Mouse (Mus musculus): ENCODE measurements around the gene Serpina3j.

DNA sequence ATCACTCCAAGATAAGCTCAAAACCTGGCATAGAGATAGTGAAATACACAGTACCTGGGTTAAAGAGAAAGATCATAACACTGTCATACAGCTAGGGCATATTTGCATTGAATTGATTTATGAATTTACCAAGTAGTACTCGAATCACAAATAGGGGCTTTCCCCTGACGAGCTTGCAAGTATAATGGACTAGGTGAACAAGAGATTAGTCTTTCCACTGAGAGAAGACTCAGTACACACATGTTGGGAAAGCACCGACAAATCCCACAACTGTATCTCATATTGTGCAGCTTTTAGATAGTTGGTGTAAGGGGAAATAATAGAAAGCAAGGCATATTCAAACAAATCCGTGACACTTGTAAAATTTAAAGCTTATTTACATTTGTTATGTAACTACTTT lies 8.4 kb upstream of the Serpina3j start:
- TF ChIP-seq POLR2A (IDR thresholded peaks at IDR 0.05; ENCODE audit: low read depth, low read length) (no peak), CTCF (IDR thresholded peaks at IDR 0.05; ENCODE audit: extremely low read depth, insufficient read length, insufficient replicate concordance, low read depth, low read length) (no peak)
